Comparison of ENCODE assay signal across 8 mouse cellular contexts in genomic region chr5:108659698-108660631, GRCm38 (mm10). TPM values are rescaled to one million over a fixed set of nuclear protein-coding genes. Genes with fewer than 3 reads are reported as not detected.
DNase-seq lines count a peak whose midpoint lies in the region; ATAC-seq and TF ChIP-seq lines count a peak whose summit lies in the region.

Idua (plus strand) TSS chr5:108660331.

- WGBS in lung, postnatal 0 days: 10% methylated on average over 23 of the region's 24 CpGs
- 8% methylated on average over 24 of the region's 24 CpGs for WGBS in bone marrow, adult 2 months
- 8% methylated on average over 24 of the region's 24 CpGs for WGBS in kidney, embryonic 16.5 days
- 11% methylated on average over 24 of the region's 24 CpGs for WGBS in midbrain, embryonic 13.5 days

- no peaks in the 10 kb centered on the region for H3K9me3 ChIP-seq in lung, postnatal 0 days (ENCODE audit: low read length)
- H3K9me3 ChIP-seq in kidney, embryonic 16.5 days (ENCODE audit: low read length): no peaks in the 10 kb centered on the region
- no peaks in the 10 kb centered on the region for H3K9me3 ChIP-seq in midbrain, embryonic 13.5 days

- peaks cover 8% of the 10 kb centered on the region; the same call in 1 of the 2 replicates for H3K4me1 ChIP-seq in lung, postnatal 0 days (ENCODE audit: insufficient read depth, low read depth, low read length)
- peaks cover 6% of the 10 kb centered on the region for H3K4me1 ChIP-seq in bone marrow, adult 2 months (ENCODE audit: control insufficient read depth, insufficient read depth, low read length)
- peaks cover 11% of the 10 kb centered on the region for H3K4me1 ChIP-seq in kidney, embryonic 16.5 days (ENCODE audit: insufficient read depth, low read length)
- peaks cover 31% of the 10 kb centered on the region for H3K4me1 ChIP-seq in midbrain, embryonic 13.5 days (replicated peaks)

- H3K9ac ChIP-seq in lung, postnatal 0 days (replicated peaks; ENCODE audit: low read depth): peak within 1 kb of the TSS; percentile 85
- peak within 1 kb of the TSS; percentile 92 for H3K9ac ChIP-seq in kidney, embryonic 16.5 days (replicated peaks; ENCODE audit: low read length)
- H3K9ac ChIP-seq in midbrain, embryonic 13.5 days (replicated peaks): peak within 1 kb of the TSS; percentile 94

- peak within 1 kb of the TSS; percentile 66 for H3K4me3 ChIP-seq in lung, postnatal 0 days (ENCODE audit: low read depth, low read length)
- peak within 1 kb of the TSS; percentile 80 for H3K4me3 ChIP-seq in bone marrow, adult 2 months (replicated peaks; ENCODE audit: control insufficient read depth, low read depth, low read length)
- H3K4me3 ChIP-seq in kidney, embryonic 16.5 days (ENCODE audit: low read length): peak within 1 kb of the TSS; percentile 94
- H3K4me3 ChIP-seq in midbrain, embryonic 13.5 days (replicated peaks): peak within 1 kb of the TSS; percentile 88

- no peak for TF ChIP-seq CTCF in lung, postnatal 0 days (IDR thresholded peaks at IDR 0.05)
- TF ChIP-seq CTCF in bone marrow, adult 2 months (IDR thresholded peaks at IDR 0.05; ENCODE audit: control insufficient read depth, insufficient read depth, low read length): no peak

- no peak for TF ChIP-seq POLR2A in bone marrow, adult 2 months (IDR thresholded peaks at IDR 0.05; ENCODE audit: borderline replicate concordance, control insufficient read depth, low read depth, low read length)

- no peak for DNase-seq in lung, postnatal 0 days (ENCODE audit: low spot score)
- no peak for DNase-seq in lung, adult 18-20 months
- DNase-seq in heart, adult 8-10 months (ENCODE audit: low spot score): peak; percentile 13
- DNase-seq in right cerebral cortex, postnatal 10 days (ENCODE audit: low spot score in 2 of 2): no peak
- DNase-seq in thymus, postnatal 14 days: no peak

- H3K36me3 ChIP-seq in lung, postnatal 0 days (ENCODE audit: insufficient read depth, low read length): peaks cover 5% of the 10 kb centered on the region; the same call in 1 of the 2 replicates
- H3K36me3 ChIP-seq in kidney, embryonic 16.5 days (ENCODE audit: insufficient read depth, low read length): peaks cover 6% of the 10 kb centered on the region
- H3K36me3 ChIP-seq in midbrain, embryonic 13.5 days: peaks cover 30% of the 10 kb centered on the region

- peak within 1 kb of the TSS; percentile 87 for H3K4me2 ChIP-seq in lung, postnatal 0 days (replicated peaks; ENCODE audit: low read depth, low read length)
- H3K4me2 ChIP-seq in kidney, embryonic 16.5 days (replicated peaks; ENCODE audit: low read depth, low read length): peak within 1 kb of the TSS; percentile 75
- H3K4me2 ChIP-seq in midbrain, embryonic 13.5 days (replicated peaks): peak within 1 kb of the TSS; percentile 93

- TF ChIP-seq EP300 in lung, postnatal 0 days (IDR thresholded peaks at IDR 0.05): no peak

- peak within 1 kb of the TSS; percentile 74 for H3K27ac ChIP-seq in lung, postnatal 0 days (ENCODE audit: low read length)
- 0 out of 2 replicates have a peak within 1 kb of the TSS, but pooled peaks have one; percentile 6 for H3K27ac ChIP-seq in bone marrow, adult 2 months (ENCODE audit: control insufficient read depth, insufficient read depth, low read depth, low read length, poor library complexity)
- H3K27ac ChIP-seq in kidney, embryonic 16.5 days (ENCODE audit: low read length): 0 out of 2 replicates have a peak within 1 kb of the TSS, but pooled peaks have one; percentile 46
- H3K27ac ChIP-seq in midbrain, embryonic 13.5 days: peak within 1 kb of the TSS; percentile 44; the same call in 1 of the 2 replicates

- no peaks in the 10 kb centered on the region for H3K27me3 ChIP-seq in lung, postnatal 0 days (replicated peaks; ENCODE audit: insufficient read depth, low read length)
- H3K27me3 ChIP-seq in kidney, embryonic 16.5 days (ENCODE audit: insufficient read depth, low read length): no peaks in the 10 kb centered on the region
- H3K27me3 ChIP-seq in midbrain, embryonic 13.5 days: no peaks in the 10 kb centered on the region

- ATAC-seq in lung, postnatal 0 days: peak; percentile 71
- peak; percentile 75 for ATAC-seq in kidney, embryonic 16.5 days (ENCODE audit: low FRiP score, low TSS enrichment)
- peak; percentile 25 for ATAC-seq in midbrain, embryonic 13.5 days

RNA-seq across cellular contexts. Expression of gene Idua, which starts in this region (rescaled TPM):
- 7.1 and 8.2 TPM in 2 replicates for polyA plus RNA-seq in lung, postnatal 0 days (2015; fragmentation: Nextera tagmentation; extraction: Ambion mirVana)
- 4.4 and 12.4 TPM in 2 replicates for polyA plus RNA-seq in bone marrow, adult 2 months (2011; ENCODE audit: insufficient read depth, insufficient read length, low replicate concordance, missing spikeins)
- 10 to 100 TPM; 17.9 to 27.3 (median 21.1) TPM for total RNA-seq in heart, adult 8-10 months (2022)
- polyA plus RNA-seq in kidney, embryonic 16.5 days (2015; fragmentation: Nextera tagmentation; extraction: Ambion mirVana): 12.0 and 12.9 TPM in 2 replicates
- polyA plus RNA-seq in midbrain, embryonic 13.5 days (2015; fragmentation: Nextera tagmentation; extraction: Ambion mirVana): 10.6 and 10.7 TPM in 2 replicates

Comparison
In these comparisons a context has a peak if more than half of its experiments do, and no peak if none do; other contexts are left out.
1. ATAC-seq: peak in every context shown above with its lines; median percentile 75 in kidney, embryonic 16.5 days; 71 in lung, postnatal 0 days; 25 in midbrain, embryonic 13.5 days.
2. H3K27ac ChIP-seq: peak in every context shown above with its lines; median percentile 74 in lung, postnatal 0 days; 46 in kidney, embryonic 16.5 days; 44 in midbrain, embryonic 13.5 days; 6 in bone marrow, adult 2 months.